Mouse (Mus musculus) liver, embryonic 16.5 days (tissue): ENCODE measurements at regions not wholly inside any gene's neighbourhood (a gene's known extent, or its start where the extent isn't known, plus 50 kb on each side); places are given as distances from the start of the nearest gene placed in this dataset.

Source experiments
- ATAC-seq: fragments of 200-750 bp; cut with Nextera tagmentation; 2 replicates; pipeline ENCODE4 v1.8.0; 2017; ENCODE audit warnings: low read depth, mild to moderate bottlenecking, moderate number of reproducible peaks, moderate library complexity
- H3K27ac ChIP-seq: fragments of 300-500 bp; sonication (generic); 2 replicates; pipeline ENCODE4 v1.5.1; 2014; ENCODE audit warnings: mild to moderate bottlenecking, low read length
- H3K27me3 ChIP-seq: fragments of 300-500 bp; sonication (generic); 2 replicates; pipeline ENCODE4 v1.6.1; 2014; ENCODE audit warnings: low read depth, low read length, mixed read lengths; ENCODE audit not compliant: control insufficient read depth, insufficient read depth
- H3K36me3 ChIP-seq: fragments of 300-500 bp; sonication (generic); 2 replicates; pipeline ENCODE4 v1.6.1; 2014; ENCODE audit warnings: mild to moderate bottlenecking; ENCODE audit not compliant: control insufficient read depth, insufficient read depth
- H3K4me1 ChIP-seq: fragments of 300-500 bp; sonication (generic); 2 replicates; pipeline ENCODE4 v1.6.1; 2014; ENCODE audit warnings: low read depth, low read length, mixed read lengths; ENCODE audit not compliant: control insufficient read depth
- H3K4me2 ChIP-seq: fragments of 300-500 bp; sonication (generic); 2 replicates; pipeline ENCODE4 v1.6.1; 2014; ENCODE audit warnings: low read depth, low read length, mixed read lengths
- H3K4me3 ChIP-seq: fragments of 300-500 bp; sonication (generic); 2 replicates; pipeline ENCODE4 v1.5.1; 2014; ENCODE audit warnings: low read depth, mild to moderate bottlenecking, low read length
- H3K9ac ChIP-seq: fragments of 300-500 bp; sonication (generic); 2 replicates; pipeline ENCODE4 v1.6.1; 2014; ENCODE audit warnings: low read depth, low read length
- H3K9me3 ChIP-seq: fragments of 300-500 bp; sonication (generic); replicated peaks from 2 replicates; pipeline ENCODE4 v1.6.1; 2016; ENCODE audit warnings: low read length; ENCODE audit not compliant: control insufficient read depth
- WGBS: fragments of 180-500 bp; shearing (Covaris S2); extraction: QIAGEN DNeasy Blood & Tissue Kit; methylation state at CpG from one replicate; pipeline ENCODE4 v1.1.7; 2014; ENCODE audit not compliant: insufficient replicate concordance; 5-methylcytosine and 5-hydroxymethylcytosine counted together

GRCm38 (mm10) chr4:124053340-124054038 lies 135.7 kb upstream of the 4930535I16Rik start:
- no peak overlapping the region for H3K4me2 ChIP-seq
- H3K36me3 ChIP-seq: no peaks in the 10 kb centered on the region
- H3K4me3 ChIP-seq: no peak overlapping the region
- no peak overlapping the region for H3K27ac ChIP-seq
- no peaks in the 10 kb centered on the region for H3K27me3 ChIP-seq
- H3K9ac ChIP-seq: no peak overlapping the region
- 65% methylated on average over 2 of the region's 2 CpGs for WGBS
- ATAC-seq: peak; percentile 63
- no peaks in the 10 kb centered on the region for H3K4me1 ChIP-seq
- no peaks in the 10 kb centered on the region; the same call in 1 of the 2 replicates for H3K9me3 ChIP-seq

GRCm38 (mm10) chr4:124052387-124052786 lies 134.6 kb upstream of the 4930535I16Rik start:
- no peaks in the 10 kb centered on the region; the same call in 1 of the 2 replicates for H3K9me3 ChIP-seq
- no peaks in the 10 kb centered on the region for H3K36me3 ChIP-seq
- H3K4me3 ChIP-seq: no peak overlapping the region
- no peak for ATAC-seq
- H3K4me1 ChIP-seq: no peaks in the 10 kb centered on the region
- no peaks in the 10 kb centered on the region for H3K27me3 ChIP-seq
- WGBS: 50% methylated on average over 2 of the region's 2 CpGs
- H3K27ac ChIP-seq: no peak overlapping the region
- H3K9ac ChIP-seq: no peak overlapping the region
- no peak overlapping the region for H3K4me2 ChIP-seq

DNA sequence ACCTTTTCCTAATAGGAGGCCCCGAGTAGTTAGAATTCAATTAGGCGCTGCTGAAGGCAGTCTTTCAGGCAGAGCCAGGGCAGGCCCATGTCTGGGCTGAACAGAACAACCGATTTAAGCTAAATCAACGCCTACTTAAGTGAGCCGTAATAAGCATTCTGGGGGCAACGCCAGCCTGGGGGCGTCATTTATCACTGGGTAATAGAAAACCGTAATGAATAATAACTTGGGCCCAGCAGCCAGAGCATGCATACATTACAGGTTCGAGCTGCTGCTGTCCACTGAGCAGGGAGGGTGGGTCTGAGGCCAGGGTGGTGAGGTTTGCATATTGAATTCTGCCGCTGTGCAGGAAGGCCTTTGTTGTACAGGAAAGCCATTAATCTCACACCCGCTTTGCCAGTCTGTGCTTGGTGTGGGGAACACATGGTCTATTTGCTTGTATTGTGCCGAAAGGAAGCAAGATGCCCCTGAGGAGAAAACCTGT lies 130.6 kb upstream of the 4930535I16Rik start:
- WGBS: 63% methylated on average over 12 of the region's 12 CpGs
- no peak overlapping the region for H3K27ac ChIP-seq
- no peak overlapping the region for H3K4me2 ChIP-seq
- H3K36me3 ChIP-seq: no peaks in the 10 kb centered on the region
- ATAC-seq: no peak
- H3K4me1 ChIP-seq: no peaks in the 10 kb centered on the region
- no peak overlapping the region for H3K9ac ChIP-seq
- H3K9me3 ChIP-seq: no peaks in the 10 kb centered on the region; the same call in 1 of the 2 replicates
- H3K27me3 ChIP-seq: no peaks in the 10 kb centered on the region
- no peak overlapping the region for H3K4me3 ChIP-seq

- Histone ChIP-seq H3K27ac (no peak overlapping the region), H3K36me3 (no peaks in the 10 kb centered on the region), H3K4me1 (no peaks in the 10 kb centered on the region), H3K9me3 (no peaks in the 10 kb centered on the region; the same call in 1 of the 2 replicates), H3K4me2 (no peak overlapping the region), H3K9ac (no peak overlapping the region), H3K4me3 (no peak overlapping the region), H3K27me3 (no peaks in the 10 kb centered on the region)
- WGBS: 69% methylated on average over 3 of the region's 3 CpGs
- ATAC-seq: no peak
Measured at GRCm38 (mm10) chr4:124047898-124048297, 130.1 kb upstream of the 4930535I16Rik start.

DNA sequence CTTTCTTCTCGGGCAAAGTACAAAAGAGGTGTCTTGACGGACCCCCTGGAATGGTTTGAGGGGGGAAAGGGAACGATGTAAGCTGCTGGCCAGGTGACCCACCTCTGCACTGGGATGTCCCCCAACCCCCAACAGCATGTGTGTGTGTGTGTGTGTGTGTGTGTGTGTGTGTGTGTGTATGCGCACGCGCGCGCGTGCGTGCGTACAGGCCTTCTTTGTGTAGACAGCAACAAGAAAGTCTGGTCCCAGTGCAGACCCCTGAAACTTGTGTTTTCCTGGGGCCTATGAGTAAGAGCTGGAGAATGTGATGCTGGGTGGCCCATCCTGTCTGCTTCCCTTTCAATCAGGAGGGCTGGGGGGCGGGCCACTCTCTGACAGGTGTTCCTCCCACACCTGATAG lies 118.7 kb upstream of the 4930535I16Rik start:
- no peak for ATAC-seq
- Histone ChIP-seq H3K27ac (no peak overlapping the region), H3K9me3 (no peaks in the 10 kb centered on the region), H3K4me2 (no peak overlapping the region), H3K9ac (no peak overlapping the region), H3K4me1 (no peaks in the 10 kb centered on the region), H3K27me3 (no peaks in the 10 kb centered on the region), H3K4me3 (no peak overlapping the region), H3K36me3 (no peaks in the 10 kb centered on the region)
- WGBS: 71% methylated on average over 12 of the region's 12 CpGs

DNA sequence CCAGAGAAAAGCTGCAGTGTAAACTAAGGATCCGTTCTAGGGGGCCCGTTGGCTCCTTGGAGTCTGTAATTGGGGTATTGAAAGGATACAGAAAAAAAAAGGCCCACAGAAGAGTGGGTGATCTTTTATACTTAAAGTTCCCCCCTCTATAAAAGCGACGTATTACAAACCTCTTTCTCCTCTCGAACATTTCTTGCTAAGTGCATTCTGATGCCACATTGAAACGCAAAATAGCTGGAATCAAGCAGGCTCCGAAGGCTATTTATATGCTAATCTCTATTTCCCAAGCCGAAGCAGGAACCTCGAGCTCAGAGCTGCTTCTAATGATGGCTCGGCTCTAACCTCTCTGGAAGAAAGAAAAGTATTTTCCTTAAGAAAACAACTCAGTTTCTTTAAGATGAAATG lies 117.8 kb upstream of the 4930535I16Rik start:
- Histone ChIP-seq H3K36me3 (no peaks in the 10 kb centered on the region), H3K9ac (no peak overlapping the region), H3K27ac (no peak overlapping the region), H3K4me3 (no peak overlapping the region), H3K4me2 (no peak overlapping the region), H3K4me1 (no peaks in the 10 kb centered on the region), H3K9me3 (no peaks in the 10 kb centered on the region), H3K27me3 (no peaks in the 10 kb centered on the region)
- WGBS: 24% methylated on average over 10 of the region's 10 CpGs
- ATAC-seq: no peak

- Histone ChIP-seq H3K4me1 (no peaks in the 10 kb centered on the region), H3K9me3 (no peaks in the 10 kb centered on the region), H3K27me3 (no peaks in the 10 kb centered on the region), H3K4me3 (no peak overlapping the region), H3K9ac (no peak overlapping the region), H3K27ac (no peak overlapping the region), H3K36me3 (no peaks in the 10 kb centered on the region), H3K4me2 (no peak overlapping the region)
- ATAC-seq: no peak
- 29% methylated on average over 7 of the region's 7 CpGs for WGBS
Measured at GRCm38 (mm10) chr4:124035192-124035591, 117.4 kb upstream of the 4930535I16Rik start.

GRCm38 (mm10) chr4:124028061-124028460 lies 110.2 kb upstream of the 4930535I16Rik start:
- WGBS: 67% methylated on average over 12 of the region's 12 CpGs
- no peaks in the 10 kb centered on the region for H3K27me3 ChIP-seq
- no peaks in the 10 kb centered on the region for H3K9me3 ChIP-seq
- no peak for ATAC-seq
- no peak overlapping the region for H3K4me3 ChIP-seq
- no peak overlapping the region for H3K27ac ChIP-seq
- no peaks in the 10 kb centered on the region for H3K4me1 ChIP-seq
- H3K36me3 ChIP-seq: no peaks in the 10 kb centered on the region
- H3K9ac ChIP-seq: no peak overlapping the region
- no peak overlapping the region for H3K4me2 ChIP-seq

- Histone ChIP-seq H3K9me3 (no peaks in the 10 kb centered on the region), H3K27ac (no peak overlapping the region), H3K27me3 (no peaks in the 10 kb centered on the region), H3K9ac (no peak overlapping the region), H3K36me3 (no peaks in the 10 kb centered on the region), H3K4me2 (no peak overlapping the region), H3K4me1 (no peaks in the 10 kb centered on the region), H3K4me3 (no peak overlapping the region)
- WGBS: 61% methylated on average over 3 of the region's 3 CpGs
- no peak for ATAC-seq
Measured at GRCm38 (mm10) chr4:124016401-124016800, 98.6 kb upstream of the 4930535I16Rik start.
